Mouse (Mus musculus): Measurements from ENCODE around the gene Spata6.

Gene Spata6

GRCm38 (mm10) chr4:111719776-111720661 is at the start of gene Spata6:
TSS of gene Spata6 (plus strand) at chr4:111719984.
- DNase-seq (ENCODE audit: low read depth, low spot score): peak; percentile 16

- DNase-seq (ENCODE audit: low read depth, low spot score): no peak
Observed at GRCm38 (mm10) chr4:111670566-111671421, 49.0 kb upstream of the Spata6 start.

DNA sequence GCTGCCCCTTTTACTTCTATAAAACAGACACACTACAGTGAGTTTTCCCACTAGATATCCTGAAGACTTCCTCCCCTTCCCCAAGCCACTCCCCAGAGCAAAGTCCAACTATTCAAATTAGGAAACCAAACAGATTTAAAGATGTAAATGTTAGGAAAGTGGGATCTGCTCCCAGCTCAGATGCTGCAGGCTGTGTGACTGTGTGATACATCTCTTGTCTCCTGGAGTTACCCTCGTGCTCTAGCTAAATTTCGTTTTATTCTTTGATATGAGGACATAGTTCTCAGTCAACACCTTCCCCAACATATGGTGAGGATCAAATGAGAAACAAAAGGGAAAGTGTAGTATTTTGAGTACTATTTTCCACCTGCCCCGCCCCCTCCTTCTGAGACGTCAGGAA is 48.3 kb upstream of the Spata6 start:
- DNase-seq (ENCODE audit: low read depth, low spot score): no peak

GRCm38 (mm10) chr4:111673904-111674303 is 45.9 kb upstream of the Spata6 start:
- no peak for DNase-seq (ENCODE audit: low read depth, low spot score)

GRCm38 (mm10) chr4:111681926-111682325 is 37.9 kb upstream of the Spata6 start:
- DNase-seq (ENCODE audit: low read depth, low spot score): no peak

GRCm38 (mm10) chr4:111682793-111683192 is 37.0 kb upstream of the Spata6 start:
- no peak for DNase-seq (ENCODE audit: low read depth, low spot score)

DNA sequence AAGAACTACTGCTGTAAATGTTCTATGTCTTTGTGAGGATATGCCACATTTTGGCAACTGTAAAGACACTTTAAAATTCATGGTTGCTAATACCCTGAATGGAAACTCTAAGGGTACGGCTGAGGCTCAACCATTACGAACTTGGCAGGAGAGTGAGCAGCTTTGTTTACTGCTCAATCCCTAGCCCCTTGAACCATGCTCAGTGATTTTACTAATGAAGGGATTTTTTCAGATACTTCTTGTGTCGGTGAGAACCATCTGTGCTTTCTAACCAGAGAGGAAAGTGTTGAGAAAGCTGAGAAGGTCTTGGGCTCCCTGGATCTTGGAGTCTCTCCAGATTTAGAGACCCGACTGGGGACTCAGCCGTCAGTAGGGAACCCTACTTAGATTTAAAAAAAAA is 35.9 kb upstream of the Spata6 start:
- DNase-seq (ENCODE audit: low read depth, low spot score): no peak

- no peak for DNase-seq (ENCODE audit: low read depth, low spot score)
Observed at GRCm38 (mm10) chr4:111685951-111686350, 33.8 kb upstream of the Spata6 start.

- DNase-seq (ENCODE audit: low read depth, low spot score): no peak
Observed at GRCm38 (mm10) chr4:111686951-111687350, 32.8 kb upstream of the Spata6 start.

GRCm38 (mm10) chr4:111687613-111688012 is 32.2 kb upstream of the Spata6 start:
- no peak for DNase-seq (ENCODE audit: low read depth, low spot score)

DNA sequence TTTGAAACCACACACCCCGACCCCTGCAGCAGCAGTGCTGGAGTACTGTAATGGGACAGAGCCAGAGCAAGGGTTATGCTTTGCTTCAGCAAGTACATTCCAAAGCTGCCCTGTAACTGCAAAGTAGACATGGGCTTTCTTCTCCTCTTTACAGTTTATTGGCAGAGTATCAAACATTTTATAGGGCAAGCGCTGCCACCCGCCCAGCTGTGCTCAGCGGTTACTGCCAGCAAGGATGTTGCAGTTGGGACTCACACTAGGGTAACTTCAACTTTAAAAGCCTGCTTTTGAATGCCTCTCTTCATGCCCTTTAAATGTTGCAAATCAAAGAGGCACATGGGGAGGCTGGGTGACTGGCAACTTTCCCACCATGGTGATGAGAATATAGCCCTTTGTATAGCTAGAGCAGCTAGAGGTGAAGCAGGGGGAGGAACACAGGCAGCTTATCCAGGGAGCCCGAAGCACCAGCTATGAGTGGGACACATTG is 28.7 kb upstream of the Spata6 start:
- DNase-seq (ENCODE audit: low read depth, low spot score): no peak

DNA sequence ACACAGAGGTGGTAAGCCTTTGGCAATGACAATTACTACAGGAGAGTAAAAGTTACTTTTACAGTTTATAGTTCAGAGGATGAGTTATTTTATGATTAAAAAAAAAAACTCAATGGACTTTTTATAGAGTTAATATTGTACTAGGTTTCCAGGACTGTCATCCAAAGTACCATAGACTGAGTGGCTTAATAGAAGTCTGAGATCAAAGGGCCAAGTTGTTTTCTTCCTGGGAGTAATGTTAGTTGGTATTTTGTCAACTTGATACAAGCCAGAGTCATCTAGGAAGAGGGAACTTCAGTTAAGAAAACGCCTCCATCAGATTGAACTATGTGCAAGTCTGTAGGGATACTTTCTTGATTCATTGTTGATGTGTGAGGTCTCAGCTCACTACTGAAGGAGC is 18.4 kb upstream of the Spata6 start:
- DNase-seq (ENCODE audit: low read depth, low spot score): no peak

DNA sequence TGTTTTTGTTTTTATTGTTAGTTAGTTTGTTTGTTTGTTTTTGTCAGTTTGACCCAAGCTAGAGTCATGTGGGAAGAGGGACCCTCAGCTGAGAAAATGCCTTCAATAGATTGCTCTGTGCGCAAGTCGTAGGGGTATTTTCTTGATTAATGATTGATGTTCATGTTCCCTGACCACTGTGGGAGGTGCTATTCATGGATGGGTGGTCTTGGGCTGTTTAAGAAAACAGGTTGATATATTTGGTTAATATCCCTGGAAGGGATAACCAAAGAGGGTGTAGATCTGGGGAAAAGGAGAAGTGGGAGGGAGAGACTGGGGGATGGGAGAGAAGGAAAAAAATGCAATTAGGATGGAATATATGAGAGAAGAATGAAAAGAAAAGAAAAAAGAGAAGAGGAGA is 15.7 kb upstream of the Spata6 start:
- DNase-seq (ENCODE audit: low read depth, low spot score): no peak

DNA sequence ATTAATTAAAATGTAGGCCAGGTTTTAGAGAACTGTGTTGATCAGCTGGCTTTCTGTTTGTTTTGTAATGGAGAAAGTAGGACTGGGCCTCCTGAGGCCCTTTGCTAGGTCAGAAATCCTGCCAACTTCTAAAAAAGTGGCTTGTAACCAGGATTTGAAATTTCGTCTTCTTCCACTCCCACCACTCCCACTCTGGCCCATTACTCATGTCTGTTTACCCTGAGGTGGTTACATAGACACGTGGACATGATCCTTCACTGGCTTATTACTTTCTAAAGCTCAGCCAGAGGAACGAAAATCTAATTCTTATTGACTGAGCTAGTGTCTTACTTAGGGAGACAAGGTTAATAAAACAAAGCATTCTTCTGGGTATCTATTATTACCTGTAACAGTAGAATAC is 14.8 kb upstream of the Spata6 start:
- no peak for DNase-seq (ENCODE audit: low read depth, low spot score)

DNA sequence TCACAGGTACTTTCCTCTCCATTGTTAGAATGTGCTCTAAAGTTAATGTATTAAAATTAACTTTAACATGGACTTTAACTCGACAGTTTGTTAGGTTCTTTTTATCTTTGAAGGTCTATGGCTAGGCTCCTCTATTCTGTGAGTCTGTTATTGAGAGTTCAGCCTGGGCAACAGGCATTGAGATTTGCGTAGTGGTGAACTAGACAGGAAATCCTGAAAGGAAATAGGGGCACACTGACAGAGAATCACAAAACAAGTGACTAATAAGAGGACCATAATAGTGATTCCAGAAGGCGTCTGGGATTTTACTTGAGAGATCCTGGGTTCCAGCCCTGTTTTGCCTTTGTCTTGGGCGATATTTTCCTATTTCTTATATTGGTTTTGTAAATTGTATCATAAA is 488 bp upstream of the Spata6 start:
- DNase-seq (ENCODE audit: low read depth, low spot score): no peak

DNA sequence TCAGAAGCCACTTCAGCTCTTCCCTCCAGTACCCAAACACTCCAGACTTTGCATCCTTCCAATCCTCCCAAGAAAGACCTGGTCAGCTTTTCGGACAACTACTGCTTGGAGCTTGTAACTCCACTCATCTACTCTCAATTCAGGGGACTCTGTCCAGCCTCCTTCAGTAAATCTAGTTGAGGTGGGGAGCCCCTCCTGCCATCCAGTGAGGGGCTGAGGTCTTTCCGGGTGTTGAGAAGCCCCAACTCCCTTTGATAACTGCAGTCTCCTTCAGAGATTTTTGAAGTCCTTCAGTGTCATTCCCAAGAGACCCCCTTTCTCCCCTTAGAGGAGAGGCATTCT is 849 bp downstream of the Spata6 start:
- DNase-seq (ENCODE audit: low read depth, low spot score): no peak

DNA sequence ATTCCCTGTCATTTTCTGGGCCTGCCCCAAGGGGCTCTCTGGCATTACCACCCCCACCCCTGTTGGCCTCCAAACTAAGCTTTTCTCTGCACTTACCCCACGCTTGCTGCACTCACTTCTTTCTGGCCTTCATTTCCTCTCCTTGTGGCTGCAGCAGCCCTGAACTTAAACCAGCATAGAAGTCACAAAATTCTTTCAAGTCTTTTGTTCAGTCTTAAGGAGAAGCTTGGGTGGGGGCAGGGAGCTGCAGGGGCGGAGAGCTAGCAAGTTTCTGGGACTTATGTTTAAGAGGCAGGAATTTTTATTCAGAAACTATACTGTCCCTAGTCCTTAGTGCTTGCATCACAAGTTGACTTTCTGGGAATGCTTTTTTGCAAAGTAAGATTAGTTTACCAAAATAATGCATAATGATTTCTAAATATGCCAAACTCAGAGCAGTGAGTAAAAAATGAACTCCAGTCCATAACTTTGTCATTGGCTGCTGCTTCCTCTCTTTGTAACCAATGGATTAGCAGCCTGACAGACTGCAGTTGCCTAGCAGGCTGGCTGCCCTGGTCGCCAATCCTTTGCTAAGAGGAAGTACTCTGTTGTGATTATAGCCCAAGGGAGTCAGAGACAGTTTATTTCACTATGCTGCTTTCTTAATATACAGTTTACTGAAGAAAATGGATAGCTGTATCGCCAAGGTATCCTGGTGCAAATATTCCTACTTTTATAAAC is 1.5 kb downstream of the Spata6 start:
- no peak for DNase-seq (ENCODE audit: low read depth, low spot score)

GRCm38 (mm10) chr4:111737551-111737950 is 17.8 kb downstream of the Spata6 start:
- DNase-seq (ENCODE audit: low read depth, low spot score): no peak

DNA sequence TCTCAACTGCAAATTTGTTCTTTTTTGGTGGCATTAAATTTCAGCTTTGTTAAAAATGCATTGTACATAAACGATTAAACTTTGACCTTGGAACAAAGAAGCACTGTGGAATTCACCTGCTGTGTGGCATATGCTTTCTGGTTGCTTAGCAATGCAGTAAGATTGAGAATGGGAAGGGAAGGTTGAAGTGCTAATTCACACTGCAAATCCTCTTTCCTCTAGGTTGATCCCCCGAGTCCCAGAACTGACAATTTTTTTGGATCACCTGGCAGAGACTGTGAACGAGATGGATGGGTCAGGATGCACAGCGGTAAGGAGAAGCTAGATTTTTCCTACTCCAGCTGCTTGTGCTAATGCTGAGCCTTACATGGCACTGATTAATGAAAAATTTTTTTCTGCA is 60.7 kb downstream of the Spata6 start:
- no peak for DNase-seq (ENCODE audit: low read depth, low spot score)

DNA sequence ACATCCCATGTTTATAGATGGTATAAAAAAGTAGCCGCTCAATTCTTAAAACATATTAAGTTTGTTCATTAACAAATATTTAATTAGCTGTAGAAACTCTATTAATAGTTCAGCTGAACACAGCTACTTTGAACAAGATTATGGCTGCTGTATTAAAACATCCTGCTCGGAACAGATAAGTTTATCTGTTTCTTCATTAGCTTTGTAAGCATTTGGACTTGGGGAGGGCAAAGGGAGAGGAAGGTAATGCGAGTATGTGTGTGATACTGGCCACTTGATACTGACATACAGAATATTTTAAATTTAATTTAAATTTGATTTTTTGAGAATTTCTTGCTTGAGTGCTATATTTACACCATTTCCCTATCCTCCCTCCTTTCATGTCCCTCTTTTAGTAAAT is 80.1 kb downstream of the Spata6 start:
- no peak for DNase-seq (ENCODE audit: low read depth, low spot score)

- DNase-seq (ENCODE audit: low read depth, low spot score): no peak
Observed at GRCm38 (mm10) chr4:111803164-111803563, 83.4 kb downstream of the Spata6 start.

DNA sequence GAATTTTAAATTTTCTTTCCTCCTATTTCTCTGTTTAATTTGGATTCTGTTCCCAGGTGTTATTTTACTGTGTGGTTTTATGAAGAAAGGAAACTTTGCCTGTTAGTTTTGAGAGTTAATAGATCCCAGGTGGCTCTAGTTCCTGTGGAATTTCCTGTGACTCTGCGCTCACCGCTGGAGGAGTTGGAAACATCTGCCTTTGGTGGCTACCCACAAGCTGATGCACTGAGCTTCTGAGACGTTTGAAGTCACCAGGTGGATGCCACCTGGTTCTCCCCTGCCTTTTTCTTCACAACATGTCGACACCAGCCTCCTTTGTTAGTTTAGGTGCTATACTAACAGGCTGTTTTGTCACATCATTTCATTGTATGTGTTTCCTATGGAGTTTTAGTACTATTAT is 97.7 kb downstream of the Spata6 start:
- DNase-seq (ENCODE audit: low read depth, low spot score): no peak

Measured in telencephalon, adult 2 months (tissue).